Mouse (Mus musculus) natural killer cell, adult 2 months (primary cell): ENCODE data around the gene Slc16a2.

ENCODE experiments used
- DNase-seq, 2 experiments: peaks; one replicate each; pipeline ENCODE4 v3.0.0; 2022; ENCODE audit warnings: low spot score in 2 of 2

Gene Slc16a2

DNA sequence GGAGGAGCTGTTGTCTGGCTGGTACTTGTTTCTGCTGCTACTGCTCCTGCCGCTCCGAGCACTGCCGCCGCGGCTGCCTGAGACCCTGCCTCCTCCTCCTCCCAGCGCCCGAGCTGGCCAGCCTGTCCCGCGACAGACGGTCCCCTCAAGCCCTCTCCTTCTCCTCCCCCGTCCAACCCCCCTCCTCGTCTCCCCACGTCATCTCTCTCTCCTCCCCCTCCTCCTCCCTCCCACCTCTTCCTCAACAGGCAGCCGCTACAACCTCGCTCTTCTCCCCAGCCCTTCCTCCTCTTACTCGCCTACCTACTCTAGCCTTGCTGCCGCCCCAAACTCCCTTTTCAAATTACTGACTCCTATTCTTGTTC, at the start of gene Slc16a2:
Gene Slc16a2, minus strand, starts transcription at position 152 of the 365 bp plus-strand sequence.
- peak; percentile 38 to 40 for DNase-seq

DNA sequence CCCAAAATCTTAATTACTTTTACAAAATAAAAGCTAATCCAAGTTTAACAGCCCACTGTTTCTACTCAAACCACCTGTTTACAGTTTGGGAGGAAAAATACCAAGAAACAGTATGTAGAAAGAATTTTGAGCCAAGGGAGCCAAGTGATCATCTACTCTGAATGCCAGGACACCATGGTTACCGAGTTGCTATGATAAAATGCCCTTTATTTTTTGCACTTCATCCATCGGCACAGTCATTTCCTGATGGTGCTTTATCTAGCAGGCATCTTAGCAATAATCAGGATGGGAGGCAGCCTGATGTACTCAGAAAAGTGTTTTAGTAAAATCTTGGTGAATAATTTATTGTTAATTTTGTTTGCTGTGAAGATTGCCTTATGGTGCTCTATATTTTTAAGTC, 41.7 kb upstream of the Slc16a2 start:
- DNase-seq, result no peak

GRCm38 (mm10) chrX:103862877-103863276, 41.1 kb upstream of the Slc16a2 start:
- no peak for DNase-seq

- no peak for DNase-seq
These were observed 23.5 kb upstream of the Slc16a2 start for GRCm38 (mm10) chrX:103845266-103845665.

DNA sequence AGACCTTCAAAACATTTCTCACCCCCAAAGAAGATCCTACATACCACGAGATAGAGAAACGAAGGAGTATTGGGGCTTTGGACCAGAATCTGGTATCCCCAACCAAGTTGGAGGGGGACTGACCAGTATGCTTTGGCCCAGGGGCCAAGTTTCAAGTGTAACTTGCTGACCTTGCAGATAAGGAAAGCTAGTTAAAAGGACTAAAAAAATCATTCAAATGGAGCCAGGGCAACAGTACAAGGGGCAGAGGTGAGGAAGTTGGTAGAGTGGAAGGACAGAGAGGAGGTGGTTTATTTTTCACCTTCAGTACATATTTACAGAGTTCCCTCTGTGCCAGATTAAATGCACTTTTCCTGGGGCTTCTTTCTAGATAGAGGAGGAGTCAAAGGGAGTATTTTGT, 7.1 kb upstream of the Slc16a2 start:
- no peak for DNase-seq

DNA sequence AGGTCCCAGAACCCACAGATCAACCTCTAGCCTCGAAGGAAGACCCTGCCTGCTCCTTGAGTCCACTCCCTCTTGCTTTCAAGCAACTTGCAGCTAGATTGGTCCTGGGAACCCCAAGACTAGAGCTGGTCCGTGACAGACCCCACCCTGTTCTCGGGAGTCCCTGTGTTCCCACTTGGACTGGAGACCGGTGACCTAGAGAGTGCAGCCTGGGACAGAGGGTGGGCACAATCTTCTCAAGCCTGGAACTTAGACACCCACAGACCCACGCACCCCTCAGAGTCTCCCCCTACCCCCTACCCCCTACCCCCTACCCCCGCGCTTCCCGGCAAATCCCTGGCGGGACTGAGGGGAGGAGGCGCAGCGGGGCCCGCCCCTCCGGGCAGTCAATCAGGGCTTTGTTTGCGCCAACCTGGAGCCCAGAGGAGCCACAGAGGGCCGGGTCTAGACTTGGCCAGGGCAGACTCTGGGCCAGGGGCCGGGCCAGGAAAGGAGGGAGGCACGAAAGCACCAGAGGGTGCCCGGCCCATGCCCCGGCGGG, 558 bp upstream of the Slc16a2 start:
- no peak for DNase-seq

DNA sequence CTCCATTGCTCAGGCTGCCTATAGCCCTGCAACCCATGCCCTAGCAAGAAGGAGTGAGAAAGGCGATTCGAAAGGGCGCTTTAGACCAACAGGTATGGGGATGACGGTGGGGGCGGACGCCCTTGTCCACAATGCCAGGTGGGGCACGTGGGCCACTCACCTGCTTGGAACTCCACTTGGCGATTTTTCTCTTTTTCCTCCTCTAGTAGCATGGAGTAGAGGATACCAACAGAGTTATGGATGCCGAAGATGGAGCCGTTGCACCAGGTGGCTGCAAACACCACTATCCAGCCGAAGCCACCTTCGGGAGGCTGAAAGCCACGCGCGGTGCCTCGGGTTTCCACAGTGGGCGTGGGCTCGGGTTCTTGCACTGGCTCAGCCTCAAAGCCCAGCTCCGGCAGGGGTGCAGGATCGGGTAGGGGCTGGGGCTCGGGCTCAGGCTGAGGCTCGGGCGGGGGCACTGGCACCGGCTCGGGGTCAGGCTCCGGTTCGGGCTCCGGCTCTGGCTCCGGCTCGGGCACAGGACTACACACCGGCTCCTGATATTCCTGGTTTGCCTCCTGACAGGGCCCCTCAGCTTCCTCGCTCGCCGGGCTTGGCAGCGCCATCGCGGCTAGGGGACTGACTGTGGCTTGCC, 470 bp downstream of the Slc16a2 start:
- no peak for DNase-seq

DNA sequence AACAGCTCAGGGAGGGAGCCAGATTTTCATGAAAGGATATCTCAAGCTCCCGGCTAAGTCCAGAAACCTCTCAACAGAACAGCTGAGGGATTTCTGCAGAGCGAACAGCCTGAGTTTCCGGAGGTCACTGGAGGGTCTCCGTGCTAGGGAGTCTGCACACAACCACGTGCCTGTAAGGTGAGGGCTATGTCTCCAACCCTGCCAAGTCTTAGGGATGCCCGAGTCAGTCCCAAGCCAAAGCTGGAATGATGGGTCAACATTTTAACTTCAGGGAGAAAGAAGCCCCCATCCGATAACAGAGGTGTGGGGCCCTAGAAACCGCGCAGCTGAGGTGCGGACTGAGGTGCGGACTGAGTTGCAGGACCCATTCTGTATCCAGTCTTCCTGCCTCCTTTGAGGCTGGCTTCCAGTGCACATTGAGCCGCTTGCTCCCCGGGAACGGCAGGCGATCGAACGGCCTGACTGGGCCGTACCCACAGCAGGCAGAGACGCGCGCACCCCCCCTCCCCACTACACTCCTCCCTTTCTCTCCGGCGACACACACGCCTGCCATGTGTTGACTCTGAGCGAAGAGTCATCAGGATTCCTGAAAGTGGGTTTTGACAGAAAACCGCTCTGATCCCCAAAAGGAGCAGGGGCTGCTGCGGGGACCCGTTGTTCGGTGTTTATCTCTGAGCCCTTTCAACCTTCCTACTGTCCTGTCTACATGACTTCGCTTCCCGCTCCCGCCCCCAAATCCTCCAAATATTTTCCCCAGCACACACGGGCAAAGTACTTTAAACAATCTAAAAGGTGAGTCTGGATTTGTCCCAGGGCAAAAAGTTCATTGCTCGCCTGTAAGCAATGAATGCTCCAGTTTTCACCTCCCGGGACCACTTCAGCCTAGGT, 1.2 kb downstream of the Slc16a2 start:
- no peak for DNase-seq

DNA sequence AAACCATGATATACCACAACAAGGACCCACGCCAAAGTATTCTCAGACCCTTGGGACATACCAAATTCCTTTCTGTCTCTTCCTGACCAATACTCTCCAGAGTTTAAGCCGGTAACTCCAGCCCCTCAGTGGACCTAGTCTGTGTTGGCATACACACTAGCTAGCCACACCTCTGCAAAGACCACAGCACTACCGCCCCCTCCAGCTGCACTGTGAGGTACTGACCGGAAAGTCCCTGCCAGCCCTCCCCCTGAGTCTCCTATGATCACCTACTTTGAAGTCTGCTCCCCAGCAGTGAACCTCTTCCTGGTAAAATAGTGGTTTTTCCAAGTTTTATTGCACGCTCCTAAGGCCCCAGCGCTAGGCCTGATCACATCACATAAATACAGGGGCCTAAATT, 2.5 kb downstream of the Slc16a2 start:
- no peak for DNase-seq

GRCm38 (mm10) chrX:103812690-103813089, 9.1 kb downstream of the Slc16a2 start:
- no peak for DNase-seq

- DNase-seq, result no peak
These were observed 11.3 kb downstream of the Slc16a2 start for GRCm38 (mm10) chrX:103810483-103810882.

- DNase-seq, result no peak
These were observed 15.4 kb downstream of the Slc16a2 start for GRCm38 (mm10) chrX:103806373-103806772.

DNA sequence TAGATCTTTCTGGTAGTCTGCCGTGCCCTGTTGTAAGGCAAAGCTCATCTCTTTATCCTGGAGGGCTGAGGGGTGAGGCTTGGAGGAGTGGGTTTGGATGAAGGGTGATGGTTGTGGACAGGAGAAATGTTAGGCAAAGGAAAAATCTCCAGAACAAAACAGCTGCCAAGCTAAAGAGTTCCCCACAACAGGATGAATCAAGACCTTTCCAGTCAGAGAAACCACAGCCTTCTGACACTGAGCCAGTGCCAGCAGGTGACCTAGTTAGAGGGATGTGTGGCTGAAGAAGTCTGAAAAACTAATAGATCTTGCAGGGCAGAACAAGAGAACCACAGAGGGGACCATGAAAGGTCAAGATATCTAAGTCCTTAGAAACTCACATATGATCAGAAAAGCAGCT, 24.8 kb downstream of the Slc16a2 start:
- no peak for DNase-seq

- no peak for DNase-seq
These were observed 26.3 kb downstream of the Slc16a2 start for GRCm38 (mm10) chrX:103795506-103795905.

- no peak for DNase-seq
These were observed 30.5 kb downstream of the Slc16a2 start for GRCm38 (mm10) chrX:103791329-103791728.

DNA sequence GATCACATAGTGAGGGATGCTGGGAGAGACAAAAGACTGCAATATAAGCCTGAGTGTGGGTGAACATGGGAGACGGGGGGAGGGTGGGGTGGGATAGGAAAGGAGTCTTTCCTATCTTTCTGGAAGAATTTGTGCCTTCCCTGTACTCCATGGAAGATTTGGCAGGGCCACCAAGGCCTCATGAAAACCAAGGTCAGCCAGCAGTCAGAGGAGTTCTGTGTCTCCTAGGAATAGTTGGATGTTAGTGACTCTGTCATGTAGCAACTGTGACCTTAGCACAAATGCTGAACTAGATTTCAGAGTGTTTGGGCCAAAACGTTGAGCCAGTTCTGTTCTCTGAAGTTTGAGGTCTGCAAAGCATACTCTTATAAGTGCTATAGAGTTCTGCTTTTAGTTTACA, 36.1 kb downstream of the Slc16a2 start:
- DNase-seq, result no peak

DNA sequence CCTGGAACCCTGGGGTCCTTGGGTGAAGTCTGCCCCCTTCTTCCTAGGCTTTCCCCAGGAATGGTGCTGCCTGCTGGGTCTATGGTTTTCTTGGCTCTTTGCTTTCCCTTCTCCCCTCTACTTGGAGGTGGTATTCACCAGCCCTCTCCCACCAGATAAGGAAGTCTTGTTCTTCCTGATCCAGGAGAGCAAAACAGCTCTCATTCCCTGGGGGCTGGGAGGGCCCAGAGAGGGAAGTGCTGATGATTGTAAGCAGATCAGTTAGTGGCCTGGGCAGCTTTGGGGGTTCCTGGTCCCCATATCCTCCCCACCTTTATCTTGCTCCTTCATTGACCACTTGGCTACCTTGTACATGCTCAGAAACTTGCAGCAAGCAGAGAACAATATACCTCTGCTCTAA, 45.4 kb downstream of the Slc16a2 start:
- no peak for DNase-seq

DNA sequence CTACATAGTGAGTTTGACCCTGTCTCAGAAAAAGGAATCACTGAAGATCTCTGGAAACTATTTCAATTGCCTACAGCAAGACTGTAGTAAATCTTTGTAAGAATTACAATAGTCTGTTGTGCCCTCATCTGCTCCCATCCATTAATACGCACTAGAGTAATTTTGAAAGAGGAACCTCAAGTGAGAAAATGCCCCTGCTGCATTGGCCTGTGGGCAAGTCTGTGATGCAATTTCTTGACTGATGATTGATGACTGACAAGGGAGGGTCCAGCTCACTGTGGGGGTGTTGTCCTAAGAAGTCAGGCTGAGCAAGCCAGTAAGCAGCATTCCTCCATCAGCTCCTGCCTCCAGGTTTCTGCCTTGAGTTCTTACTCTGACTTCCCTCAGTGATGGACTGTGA, 75.6 kb downstream of the Slc16a2 start:
- DNase-seq, result no peak

DNA sequence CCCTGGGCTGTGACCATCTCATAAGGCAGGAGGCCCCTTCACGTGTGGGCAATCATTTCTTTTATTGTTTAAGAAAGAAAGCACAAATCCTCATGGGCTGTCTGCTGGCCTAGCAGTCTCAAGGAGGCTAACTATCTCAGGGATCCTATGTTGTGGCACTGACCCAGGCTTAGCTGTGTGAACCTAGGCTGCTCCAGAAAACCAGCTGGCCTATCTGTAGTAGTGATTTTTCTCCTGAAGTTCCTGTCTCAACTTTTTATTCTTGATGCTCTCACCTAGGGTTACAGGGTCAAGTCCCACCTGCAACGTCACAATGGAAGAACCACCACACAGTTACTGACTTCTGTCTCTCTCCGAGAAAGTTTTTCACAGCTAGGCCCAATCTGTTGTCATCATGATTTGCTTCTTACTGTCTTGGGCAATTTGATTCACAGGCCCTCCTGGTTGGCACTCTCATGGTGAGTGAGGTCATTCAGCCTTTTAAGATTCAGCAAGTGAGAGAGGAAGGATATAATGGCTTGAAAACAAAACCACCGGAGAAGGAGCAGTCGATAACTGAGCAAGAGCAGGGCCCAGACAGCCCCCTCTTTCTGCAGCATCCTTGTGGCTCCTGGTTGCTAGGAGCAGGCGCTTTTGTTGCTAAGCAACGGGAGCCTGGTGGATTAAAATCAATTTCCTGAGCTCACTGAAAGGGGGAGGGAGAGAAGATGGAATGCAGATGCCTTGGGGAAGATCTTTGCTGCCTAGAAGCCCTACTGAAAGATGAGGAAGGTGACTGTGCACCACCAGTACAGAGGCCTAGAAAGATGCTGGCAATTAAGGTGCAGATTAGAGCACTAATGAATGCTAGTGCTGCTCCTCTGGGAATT, 77.4 kb downstream of the Slc16a2 start:
- no peak for DNase-seq

DNA sequence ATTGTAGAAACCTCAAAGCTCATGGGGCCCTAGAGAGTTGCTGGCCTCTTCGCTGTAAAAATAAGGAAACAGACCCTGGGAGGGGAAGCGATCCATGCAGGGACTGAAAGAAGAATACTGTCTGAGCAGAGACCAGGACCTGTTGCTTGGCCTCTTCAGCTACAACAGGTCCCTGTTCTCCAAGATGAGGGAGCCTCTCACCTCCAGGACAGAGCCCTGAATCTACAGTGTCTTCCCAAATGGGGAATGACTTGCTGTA, 79.8 kb downstream of the Slc16a2 start:
- no peak for DNase-seq

DNA sequence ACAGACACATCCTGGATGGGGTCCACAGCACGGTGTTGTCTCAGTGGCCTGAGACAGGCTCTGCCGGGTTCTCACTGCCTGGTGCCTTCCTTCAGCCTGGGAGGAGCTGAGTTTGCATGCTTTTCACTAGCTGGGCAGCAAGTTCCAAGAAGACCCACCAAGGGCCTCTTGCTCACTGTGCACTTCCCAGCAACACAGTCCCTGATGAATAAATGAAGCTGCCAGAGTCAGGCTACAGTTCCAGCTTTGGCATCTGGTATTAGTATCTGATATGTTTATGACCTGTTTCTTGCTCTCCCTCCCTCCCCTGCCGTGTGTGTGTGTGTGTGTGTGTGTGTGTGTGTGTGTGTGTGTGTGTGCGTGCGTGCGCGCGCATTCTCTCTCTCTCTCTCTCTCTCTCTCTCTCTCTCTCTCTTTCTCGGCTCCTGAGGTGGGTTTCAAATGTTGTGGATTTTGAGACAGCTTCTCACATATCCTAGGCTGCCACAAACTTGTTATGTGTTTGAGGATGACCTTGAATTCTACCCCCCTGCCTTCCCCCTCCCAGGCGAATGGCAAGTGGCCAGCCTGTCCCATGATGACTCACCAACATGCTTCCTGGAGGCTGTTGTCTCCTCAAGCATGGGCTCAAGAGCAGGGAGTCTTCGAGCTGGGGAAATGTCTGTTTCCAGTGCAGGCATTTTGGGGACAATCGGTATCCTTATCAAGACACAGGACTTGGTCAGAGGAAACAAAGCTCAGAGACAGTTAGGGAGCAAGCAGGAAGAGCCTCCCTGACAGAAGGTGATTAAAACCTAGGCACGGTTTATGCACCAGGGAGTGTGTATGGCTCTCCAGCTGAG, 80.3 kb downstream of the Slc16a2 start:
- DNase-seq, result no peak
